In genomic region chr1:72243656-72244316, GRCm38 (mm10) we compare ENCODE assay signal across 7 mouse cellular contexts. TPM values are rescaled to one million over a fixed set of nuclear protein-coding genes. Genes with fewer than 3 reads are reported as not detected.
DNase-seq lines count a peak whose midpoint lies in the region; ATAC-seq and TF ChIP-seq lines count a peak whose summit lies in the region.

No protein-coding gene starts in this region.

- H3K9me3 ChIP-seq in intestine, postnatal 0 days (ENCODE audit: control insufficient read depth) = no peaks in the 10 kb centered on the region
- H3K9me3 ChIP-seq in midbrain, embryonic 12.5 days = no peaks in the 10 kb centered on the region

- whole genome bisulfite sequencing in intestine, postnatal 0 days = under 1% methylated on average over 46 of the region's 47 CpGs
- under 1% methylated on average over 47 of the region's 47 CpGs for WGBS in midbrain, embryonic 12.5 days
- under 1% methylated on average over 46 of the region's 47 CpGs for WGBS in small intestine, adult 2 months

- intact Hi-C loops in left cerebral cortex, postnatal 4 days (cut with DNase I) = no loop called here

- no peaks in the 10 kb centered on the region for H3K27me3 ChIP-seq in intestine, postnatal 0 days (replicated peaks; ENCODE audit: control insufficient read depth, insufficient read depth, low read length)
- peaks cover 3% of the 10 kb centered on the region; the same call in 1 of the 2 replicates for H3K27me3 ChIP-seq in midbrain, embryonic 12.5 days
- H3K27me3 ChIP-seq in small intestine, adult 2 months (ENCODE audit: control insufficient read depth, insufficient read depth, low read length) = no peaks in the 10 kb centered on the region

- peak; percentile 95 for ATAC-seq in intestine, postnatal 0 days
- ATAC-seq in midbrain, embryonic 12.5 days (ENCODE audit: low FRiP score, low read depth) = peak; percentile 95

- peak; percentile 37 for TF ChIP-seq CTCF in intestine, postnatal 0 days (IDR thresholded peaks at IDR 0.05; ENCODE audit: low read depth)
- TF ChIP-seq CTCF in small intestine, adult 2 months (IDR thresholded peaks at IDR 0.05; ENCODE audit: extremely low read depth, insufficient read length, insufficient replicate concordance, low read depth, low read length) = no peak

- peak overlapping the region; percentile 68 for H3K4me2 ChIP-seq in intestine, postnatal 0 days (replicated peaks; ENCODE audit: low read depth)
- H3K4me2 ChIP-seq in midbrain, embryonic 12.5 days (replicated peaks) = peak overlapping the region; percentile 57

- peak; percentile 97 for DNase-seq in adrenal gland, adult 2 months
- DNase-seq in embryo, embryonic 11.5 days (ENCODE audit: low read depth, low spot score) = peak; percentile 98
- DNase-seq in gastrocnemius, postnatal 4 days (ENCODE audit: low spot score in 2 of 2) = peak; percentile 90 to 95
- peak; percentile 97 for DNase-seq in left cerebral cortex, postnatal 4 days

- H3K4me1 ChIP-seq in intestine, postnatal 0 days (replicated peaks; ENCODE audit: control insufficient read depth, insufficient read depth, low read length) = no peaks in the 10 kb centered on the region
- no peaks in the 10 kb centered on the region for H3K4me1 ChIP-seq in midbrain, embryonic 12.5 days
- H3K4me1 ChIP-seq in small intestine, adult 2 months (ENCODE audit: control insufficient read depth, insufficient read depth, insufficient read length, low read length) = no peaks in the 10 kb centered on the region

- H3K4me3 ChIP-seq in intestine, postnatal 0 days (ENCODE audit: low read depth, low read length) = peak overlapping the region; percentile 33
- H3K4me3 ChIP-seq in midbrain, embryonic 12.5 days = peak overlapping the region; percentile 43
- H3K4me3 ChIP-seq in small intestine, adult 2 months (ENCODE audit: low read depth, low read length) = peak overlapping the region; percentile 65

- H3K9ac ChIP-seq in intestine, postnatal 0 days (ENCODE audit: low read depth, low read length) = peak overlapping the region; percentile 62
- H3K9ac ChIP-seq in midbrain, embryonic 12.5 days (replicated peaks) = peak overlapping the region; percentile 69

- no peaks in the 10 kb centered on the region for H3K36me3 ChIP-seq in intestine, postnatal 0 days (ENCODE audit: control insufficient read depth, insufficient read depth)
- H3K36me3 ChIP-seq in midbrain, embryonic 12.5 days = no peaks in the 10 kb centered on the region
- no peaks in the 10 kb centered on the region for H3K36me3 ChIP-seq in small intestine, adult 2 months (ENCODE audit: control insufficient read depth, insufficient read depth, low read length)

- TF ChIP-seq POLR2A in small intestine, adult 2 months (IDR thresholded peaks at IDR 0.05; ENCODE audit: low read depth, low read length) = peak; percentile 70; the same call in 1 of the 2 replicates

- peak overlapping the region; percentile 89 for H3K27ac ChIP-seq in intestine, postnatal 0 days (ENCODE audit: low read depth, low read length)
- peak overlapping the region; percentile 91 for H3K27ac ChIP-seq in midbrain, embryonic 12.5 days (replicated peaks)
- H3K27ac ChIP-seq in small intestine, adult 2 months (ENCODE audit: insufficient read depth, low read depth, low read length) = peak overlapping the region; percentile 93

RNA-seq across cellular contexts. Expression of gene Mreg, which starts 31.7 kb away (rescaled TPM):
- total RNA-seq in adrenal gland, adult 2 months (2021) = 1 to 10 TPM; 1.8 to 2.9 TPM
- 0.22 and 0.49 TPM in 2 replicates for polyA plus RNA-seq in adrenal gland, adult 2 months (2012; rRNA removed)
- total RNA-seq in gastrocnemius, postnatal 4 days (2021) = 10 to 100 TPM; 33.4 to 36.6 TPM
- polyA plus RNA-seq in intestine, postnatal 0 days (2015; fragmentation: Nextera tagmentation; extraction: Ambion mirVana) = 26.6 and 37.7 TPM in 2 replicates
- 1 to 10 TPM; 1.1 to 1.6 TPM for total RNA-seq in left cerebral cortex, postnatal 4 days (2021)
- polyA plus RNA-seq in midbrain, embryonic 12.5 days (2016; fragmentation: Nextera tagmentation; extraction: Ambion mirVana) = 3.0 and 3.1 TPM in 2 replicates
- polyA plus RNA-seq in small intestine, adult 2 months (2012; rRNA removed) = 0.94 and 11.0 TPM in 2 replicates

RNA-seq across cellular contexts. Expression of gene Pecr, which starts 40.3 kb away (rescaled TPM):
- total RNA-seq in adrenal gland, adult 2 months (2021) = 10 to 100 TPM; 20.4 to 33.6 TPM
- polyA plus RNA-seq in adrenal gland, adult 2 months (2012; rRNA removed) = 6.6 and 7.0 TPM in 2 replicates
- total RNA-seq in gastrocnemius, postnatal 4 days (2021) = 10 to 100 TPM; 16.9 to 17.8 TPM
- polyA plus RNA-seq in intestine, postnatal 0 days (2015; fragmentation: Nextera tagmentation; extraction: Ambion mirVana) = 67.9 and 88.6 TPM in 2 replicates
- 1 to 10 TPM; 4.8 to 5.6 TPM for total RNA-seq in left cerebral cortex, postnatal 4 days (2021)
- 12.7 and 12.8 TPM in 2 replicates for polyA plus RNA-seq in midbrain, embryonic 12.5 days (2016; fragmentation: Nextera tagmentation; extraction: Ambion mirVana)
- polyA plus RNA-seq in small intestine, adult 2 months (2012; rRNA removed) = 2.9 and 3.1 TPM in 2 replicates

RNA-seq across cellular contexts. Expression of gene Tmem169, which starts 40.4 kb away (rescaled TPM):
- total RNA-seq in adrenal gland, adult 2 months (2021) = under 1 TPM; 0.66 to 0.75 TPM
- 0.16 and 0.19 TPM in 2 replicates for polyA plus RNA-seq in adrenal gland, adult 2 months (2012; rRNA removed)
- under 1 TPM; 0.49 TPM for total RNA-seq in gastrocnemius, postnatal 4 days (2021)
- 1.3 TPM in 2 replicates for polyA plus RNA-seq in intestine, postnatal 0 days (2015; fragmentation: Nextera tagmentation; extraction: Ambion mirVana)
- total RNA-seq in left cerebral cortex, postnatal 4 days (2021) = 10 to 100 TPM; 35.1 to 38.4 TPM
- polyA plus RNA-seq in midbrain, embryonic 12.5 days (2016; fragmentation: Nextera tagmentation; extraction: Ambion mirVana) = 23.2 and 25.4 TPM in 2 replicates
- polyA plus RNA-seq in small intestine, adult 2 months (2012; rRNA removed) = 0.04 TPM in 1 of 2 replicates, not detected in the other

Comparison
In these comparisons a context has a peak if more than half of its experiments do, and no peak if none do; other contexts are left out.
1. Peak in every context shown above with its lines: DNase-seq, ATAC-seq, H3K4me3 ChIP-seq and H3K27ac ChIP-seq.
2. RNA of gene Tmem169, which starts 40.4 kb away (polyA plus RNA-seq): 23.2 to 25.4 TPM in midbrain, embryonic 12.5 days; 1.3 TPM in intestine, postnatal 0 days, 0.16 to 0.19 TPM in adrenal gland, adult 2 months and 0.04 TPM in small intestine, adult 2 months; every median in the first group is over 10 times any median in the second.